Mouse (Mus musculus): ENCODE data around the gene Mgst3. TPM values are rescaled to one million over a fixed set of nuclear protein-coding genes. Genes with fewer than 3 reads are reported as not detected.
A peak's percentile ranks its signal among the peaks of the same experiment; 100 is the strongest.

Gene Mgst3
- polyA plus RNA-seq, 1 experiment: not detected

DNA sequence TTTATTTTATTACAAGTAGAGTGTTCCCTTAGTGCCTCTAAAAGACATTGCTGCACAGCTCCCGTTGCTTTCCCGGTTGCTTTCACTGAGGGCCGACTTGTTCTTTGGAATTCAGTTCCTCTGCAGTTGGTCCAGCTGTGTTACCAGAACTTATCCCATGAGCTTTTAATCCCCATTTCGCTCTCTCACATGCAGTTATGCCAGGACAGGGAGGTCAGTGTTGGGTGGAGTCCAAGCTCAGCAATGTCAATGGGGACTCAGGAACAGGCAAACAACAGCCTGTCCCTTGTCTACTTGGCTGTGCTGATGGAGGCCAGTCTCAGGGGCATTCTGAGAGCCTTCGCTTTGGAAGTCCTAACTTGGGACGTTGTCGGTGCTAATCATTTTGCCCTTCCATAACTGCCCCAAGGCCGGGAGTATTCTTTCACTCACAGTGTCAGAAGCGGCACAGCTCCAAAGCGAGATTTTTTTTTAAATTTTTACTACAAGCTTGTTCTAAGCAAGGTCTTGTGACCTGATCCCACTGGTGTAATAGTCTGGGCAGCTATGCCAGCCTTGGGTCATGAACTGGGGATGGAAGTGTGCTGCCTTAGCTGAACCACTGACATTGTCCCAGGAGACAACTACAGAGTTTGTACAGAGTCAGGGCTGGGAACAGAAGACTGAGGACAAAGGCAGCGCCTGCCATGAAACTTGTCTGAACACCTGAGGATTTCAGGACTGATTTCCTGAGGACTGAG lies 29.0 kb upstream of the Mgst3 start:
- H3K4me3 ChIP-seq (ENCODE audit: insufficient read depth, low read depth, low read length): no peak overlapping the region
- peaks cover 5% of the 10 kb centered on the region; the same call in 1 of the 2 replicates for H3K4me1 ChIP-seq (ENCODE audit: control insufficient read depth, insufficient read depth, low read length)
- WGBS: 62% methylated on average over 11 of the region's 11 CpGs
- no peak overlapping the region for H3K27ac ChIP-seq (ENCODE audit: insufficient read depth, low read depth, low read length)
- TF ChIP-seq CTCF (IDR thresholded peaks at IDR 0.05; ENCODE audit: insufficient read depth, low read depth, low read length) (no peak), POLR2A (IDR thresholded peaks at IDR 0.05; ENCODE audit: insufficient read depth, low read depth, low read length) (no peak)

DNA sequence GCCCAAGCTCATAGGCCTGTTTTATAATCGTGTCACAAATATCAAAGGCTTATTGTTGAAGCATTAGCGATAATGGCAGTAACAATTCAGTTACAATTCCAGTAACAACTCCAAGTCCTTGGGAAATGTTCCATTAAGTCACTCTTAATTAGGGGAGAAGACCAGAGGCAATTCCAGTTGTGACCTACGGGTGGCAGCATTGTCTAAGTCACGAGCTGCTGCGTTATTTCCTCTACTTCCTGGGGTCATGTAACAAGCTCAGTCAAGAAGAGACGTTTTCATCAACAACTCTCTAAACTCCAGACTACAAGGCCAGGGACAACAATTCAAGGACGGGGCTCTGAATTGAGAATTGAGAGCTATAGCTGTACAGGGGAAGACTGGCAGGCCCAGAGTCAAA lies 21.2 kb upstream of the Mgst3 start:
- TF ChIP-seq CTCF (IDR thresholded peaks at IDR 0.05; ENCODE audit: insufficient read depth, low read depth, low read length) (no peak), POLR2A (IDR thresholded peaks at IDR 0.05; ENCODE audit: insufficient read depth, low read depth, low read length) (no peak)
- no peak overlapping the region for H3K4me3 ChIP-seq (ENCODE audit: insufficient read depth, low read depth, low read length)
- no peak overlapping the region for H3K27ac ChIP-seq (ENCODE audit: insufficient read depth, low read depth, low read length)
- no peaks in the 10 kb centered on the region for H3K4me1 ChIP-seq (ENCODE audit: control insufficient read depth, insufficient read depth, low read length)
- 2% methylated on average over 7 of the region's 7 CpGs for WGBS

DNA sequence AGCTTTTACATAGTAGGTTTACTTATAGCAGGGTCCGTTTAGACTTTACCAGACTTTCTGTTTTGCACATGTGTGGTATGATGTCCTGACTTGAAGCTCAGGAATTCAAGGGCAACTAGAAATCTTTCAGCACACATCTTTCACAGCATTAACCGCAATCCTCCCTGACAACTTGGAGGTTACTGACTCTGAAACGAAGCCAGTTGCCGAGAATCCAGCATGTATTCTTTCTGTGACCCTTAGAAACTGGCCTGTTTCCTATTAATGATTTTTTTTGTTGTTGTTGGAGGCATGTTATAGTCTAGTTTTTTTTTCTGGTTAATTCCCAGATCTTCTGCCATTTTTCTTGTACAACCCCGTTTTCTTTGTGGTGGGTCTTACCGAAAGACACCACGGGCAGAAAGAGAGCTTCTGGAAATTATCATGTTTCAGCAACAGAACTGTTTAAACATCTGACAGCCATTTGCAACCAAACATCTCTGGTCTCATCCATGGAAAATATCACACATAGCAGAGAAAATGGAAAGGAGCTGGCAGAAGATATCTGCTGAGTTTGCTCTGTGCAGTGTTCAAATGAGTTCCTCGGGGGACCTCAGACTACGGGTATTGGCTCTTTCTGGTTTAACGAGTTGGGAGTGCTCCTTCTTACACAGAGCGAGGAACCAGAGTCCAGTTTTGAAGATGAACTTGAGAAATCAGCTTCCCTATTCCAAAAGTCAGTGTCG lies 18.5 kb upstream of the Mgst3 start:
- H3K4me3 ChIP-seq (ENCODE audit: insufficient read depth, low read depth, low read length): no peak overlapping the region
- TF ChIP-seq CTCF (IDR thresholded peaks at IDR 0.05; ENCODE audit: insufficient read depth, low read depth, low read length): no peak
- no peak for TF ChIP-seq POLR2A (IDR thresholded peaks at IDR 0.05; ENCODE audit: insufficient read depth, low read depth, low read length)
- no peak overlapping the region for H3K27ac ChIP-seq (ENCODE audit: insufficient read depth, low read depth, low read length)
- H3K4me1 ChIP-seq (ENCODE audit: control insufficient read depth, insufficient read depth, low read length): no peaks in the 10 kb centered on the region
- 84% methylated on average over 12 of the region's 12 CpGs for WGBS

DNA sequence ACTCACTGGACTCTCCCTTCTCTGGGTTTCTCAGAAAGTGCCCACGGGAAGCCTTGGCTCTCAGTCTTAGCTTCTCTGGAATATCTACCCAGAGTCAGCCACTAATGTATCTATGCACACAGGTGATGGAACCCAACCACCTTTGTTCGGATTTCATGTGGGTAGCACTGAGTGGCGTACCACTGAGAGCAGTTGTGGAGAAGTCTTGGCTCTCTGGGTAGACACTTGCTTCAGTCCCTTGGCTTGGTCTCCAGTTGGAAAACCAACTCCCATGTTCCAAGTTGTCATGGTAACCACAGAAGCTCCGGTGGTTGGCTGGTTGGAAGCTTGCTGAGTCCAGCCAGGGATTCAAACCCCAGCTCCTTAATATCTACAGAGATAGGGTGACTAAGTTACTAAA lies 16.0 kb upstream of the Mgst3 start:
- Histone ChIP-seq H3K4me1 (ENCODE audit: control insufficient read depth, insufficient read depth, low read length) (no peaks in the 10 kb centered on the region), H3K4me3 (ENCODE audit: insufficient read depth, low read depth, low read length) (no peak overlapping the region), H3K27ac (ENCODE audit: insufficient read depth, low read depth, low read length) (no peak overlapping the region)
- TF ChIP-seq CTCF (IDR thresholded peaks at IDR 0.05; ENCODE audit: insufficient read depth, low read depth, low read length) (no peak), POLR2A (IDR thresholded peaks at IDR 0.05; ENCODE audit: insufficient read depth, low read depth, low read length) (no peak)
- WGBS: 73% methylated on average over 4 of the region's 4 CpGs

DNA sequence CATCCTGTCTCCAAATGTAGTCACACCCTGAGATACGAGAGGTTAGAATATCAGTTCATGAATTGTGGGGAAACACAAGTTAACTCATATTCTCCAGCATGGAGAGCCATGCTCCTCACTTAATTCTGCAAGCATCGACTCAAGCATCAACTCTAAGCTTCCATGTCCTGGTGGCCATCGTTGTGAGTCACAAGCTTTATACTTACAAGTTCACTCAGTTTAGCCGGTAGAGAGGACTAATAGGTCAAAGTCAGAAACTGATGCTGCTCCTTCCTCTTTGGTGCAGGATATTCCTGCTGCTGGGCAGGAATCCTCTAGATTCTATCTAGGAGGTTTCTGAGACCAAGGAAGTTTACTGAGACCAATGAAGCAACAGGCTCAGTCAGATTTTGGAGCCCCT lies 11.6 kb upstream of the Mgst3 start:
- 88% methylated on average over 4 of the region's 4 CpGs for WGBS
- TF ChIP-seq POLR2A (IDR thresholded peaks at IDR 0.05; ENCODE audit: insufficient read depth, low read depth, low read length): no peak
- no peak for TF ChIP-seq CTCF (IDR thresholded peaks at IDR 0.05; ENCODE audit: insufficient read depth, low read depth, low read length)
- H3K4me1 ChIP-seq (ENCODE audit: control insufficient read depth, insufficient read depth, low read length): no peaks in the 10 kb centered on the region
- no peak overlapping the region for H3K27ac ChIP-seq (ENCODE audit: insufficient read depth, low read depth, low read length)
- no peak overlapping the region for H3K4me3 ChIP-seq (ENCODE audit: insufficient read depth, low read depth, low read length)

DNA sequence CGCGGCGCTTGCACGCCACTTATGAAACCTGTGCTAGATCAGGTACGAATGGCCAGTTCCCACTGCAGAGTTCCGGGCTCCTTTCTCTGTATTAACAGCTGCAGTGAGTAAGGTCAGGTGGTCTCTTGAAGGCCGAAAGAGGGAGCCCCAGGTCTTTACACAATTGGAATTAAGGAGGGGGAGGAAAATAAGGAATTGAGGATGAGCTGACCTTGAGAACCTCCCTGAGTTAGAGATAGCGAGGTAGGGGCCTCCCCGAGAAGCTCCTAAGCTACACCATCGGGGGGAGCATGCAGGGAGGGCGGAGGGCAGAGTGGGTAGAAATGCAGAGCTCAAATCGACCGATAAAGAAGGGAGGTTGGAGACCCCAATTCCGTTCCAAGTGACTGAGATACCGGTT lies 360 bp downstream of the Mgst3 start:
- no peak for TF ChIP-seq POLR2A (IDR thresholded peaks at IDR 0.05; ENCODE audit: insufficient read depth, low read depth, low read length)
- TF ChIP-seq CTCF (IDR thresholded peaks at IDR 0.05; ENCODE audit: insufficient read depth, low read depth, low read length): no peak
- under 1% methylated on average over 15 of the region's 15 CpGs for WGBS
- peak overlapping the region; percentile 74 for H3K27ac ChIP-seq (ENCODE audit: insufficient read depth, low read depth, low read length)
- H3K4me3 ChIP-seq (ENCODE audit: insufficient read depth, low read depth, low read length): peak overlapping the region; percentile 91
- H3K4me1 ChIP-seq (ENCODE audit: control insufficient read depth, insufficient read depth, low read length): peaks cover 20% of the 10 kb centered on the region

DNA sequence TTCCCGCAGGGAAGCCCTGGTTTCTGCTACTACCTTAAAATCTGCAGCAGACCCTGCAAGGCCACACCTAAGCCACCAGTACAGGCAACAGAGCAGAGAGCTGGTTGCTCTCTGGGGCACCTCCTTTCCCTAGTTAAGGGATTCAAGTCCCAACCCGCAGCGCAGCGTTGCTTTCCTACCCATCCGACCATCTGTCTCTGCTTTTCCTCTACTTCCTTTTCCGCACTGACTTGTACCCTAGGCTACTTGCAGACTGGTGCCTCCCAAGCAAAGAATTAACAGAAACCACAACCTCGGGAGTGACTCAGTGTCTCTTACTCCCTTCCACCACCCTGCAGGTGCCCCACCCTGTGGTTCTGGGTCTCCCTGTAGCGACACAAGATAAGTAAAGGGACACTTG lies 954 bp downstream of the Mgst3 start:
- peak overlapping the region; percentile 74 for H3K27ac ChIP-seq (ENCODE audit: insufficient read depth, low read depth, low read length)
- peak overlapping the region; percentile 91 for H3K4me3 ChIP-seq (ENCODE audit: insufficient read depth, low read depth, low read length)
- H3K4me1 ChIP-seq (ENCODE audit: control insufficient read depth, insufficient read depth, low read length): peaks cover 20% of the 10 kb centered on the region
- 6% methylated on average over 8 of the region's 8 CpGs for WGBS
- TF ChIP-seq POLR2A (IDR thresholded peaks at IDR 0.05; ENCODE audit: insufficient read depth, low read depth, low read length) (no peak), CTCF (IDR thresholded peaks at IDR 0.05; ENCODE audit: insufficient read depth, low read depth, low read length) (no peak)

DNA sequence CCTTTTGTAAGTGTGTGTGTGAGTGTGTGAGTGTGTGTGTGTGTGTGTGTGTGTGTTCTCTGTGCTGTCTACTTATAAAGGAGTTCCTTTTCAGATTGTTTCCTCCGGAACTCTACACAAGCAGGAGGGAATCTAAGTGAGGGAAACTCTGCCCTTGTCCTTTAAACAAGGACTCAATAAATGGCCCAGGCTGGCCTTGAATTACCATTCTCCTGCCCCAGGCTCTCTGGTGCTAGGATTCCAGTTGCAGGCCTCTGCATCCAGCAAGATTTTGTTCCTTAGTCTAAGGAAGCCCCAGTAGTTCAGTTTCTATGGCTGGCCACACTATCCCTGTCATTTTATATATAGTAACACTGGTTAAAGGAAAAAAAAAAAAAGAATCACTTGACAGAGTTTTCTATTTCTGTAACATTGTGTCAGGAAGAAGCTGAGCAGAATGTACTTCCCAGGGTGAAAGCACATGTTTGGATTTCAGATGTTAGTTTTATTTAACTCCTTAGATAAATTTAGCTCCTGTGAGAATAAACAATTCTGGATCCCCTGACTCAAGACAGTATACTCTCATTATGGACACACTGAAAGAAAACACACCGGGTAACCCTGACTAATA lies 1.5 kb downstream of the Mgst3 start:
- WGBS: 30% methylated on average over 2 of the region's 2 CpGs
- peak overlapping the region; percentile 74 for H3K27ac ChIP-seq (ENCODE audit: insufficient read depth, low read depth, low read length)
- peaks cover 20% of the 10 kb centered on the region for H3K4me1 ChIP-seq (ENCODE audit: control insufficient read depth, insufficient read depth, low read length)
- peak overlapping the region; percentile 91 for H3K4me3 ChIP-seq (ENCODE audit: insufficient read depth, low read depth, low read length)
- TF ChIP-seq CTCF (IDR thresholded peaks at IDR 0.05; ENCODE audit: insufficient read depth, low read depth, low read length): no peak
- TF ChIP-seq POLR2A (IDR thresholded peaks at IDR 0.05; ENCODE audit: insufficient read depth, low read depth, low read length): no peak

DNA sequence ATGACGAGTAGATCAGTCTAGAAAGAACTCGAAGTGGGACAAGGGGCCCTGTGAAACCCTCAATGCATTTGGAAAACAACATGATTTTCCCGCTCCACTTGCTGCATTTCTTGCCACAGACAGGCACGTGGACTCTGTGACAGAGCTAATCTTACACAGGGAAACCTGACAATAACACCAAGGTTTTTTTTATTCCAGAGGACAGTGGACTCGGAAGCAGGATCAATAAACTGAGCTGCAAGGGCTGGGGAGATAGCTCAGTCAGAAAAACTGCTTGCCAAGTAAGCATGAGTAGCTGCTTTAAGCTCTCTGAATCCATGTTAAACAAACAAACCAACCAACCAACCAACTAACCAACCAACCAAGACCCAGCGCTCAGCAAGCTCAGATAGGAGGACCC lies 2.4 kb downstream of the Mgst3 start:
- no peak for TF ChIP-seq POLR2A (IDR thresholded peaks at IDR 0.05; ENCODE audit: insufficient read depth, low read depth, low read length)
- TF ChIP-seq CTCF (IDR thresholded peaks at IDR 0.05; ENCODE audit: insufficient read depth, low read depth, low read length): no peak

More for the DNA sequence above, 2.4 kb downstream of the Mgst3 start:
- Histone ChIP-seq H3K27ac (ENCODE audit: insufficient read depth, low read depth, low read length) (no peak overlapping the region), H3K4me3 (ENCODE audit: insufficient read depth, low read depth, low read length) (no peak overlapping the region), H3K4me1 (ENCODE audit: control insufficient read depth, insufficient read depth, low read length) (peaks cover 20% of the 10 kb centered on the region)
- WGBS: 63% methylated on average over 6 of the region's 6 CpGs
